Mouse (Mus musculus) T-cell, adult 2 months (primary cell): Measurements from ENCODE around the gene Zscan26.
A peak's percentile ranks its signal among the peaks of the same experiment; 100 is the strongest.
"Not testable (repeated sequence)": the region's sequence is repeated elsewhere in the genome, so short reads cannot be mapped to it uniquely, and the experiment has no call there.

Experiments used
- DNase-seq: peaks from one replicate; pipeline ENCODE4 v3.0.0; 2022; ENCODE audit warnings: low spot score

Zscan26 gene

GRCm38 (mm10) chr13:21453449-21453848 lies at the start of gene Zscan26:
Zscan26 (minus strand) TSS chr13:21453730.
- DNase-seq: peak; percentile 70

- DNase-seq: no peak
These were observed 48.8 kb upstream of the Zscan26 start for GRCm38 (mm10) chr13:21502296-21502695.

- DNase-seq: not testable (repeated sequence)
These were observed 47.7 kb upstream of the Zscan26 start, which contains the start of gene Gm11273 for GRCm38 (mm10) chr13:21501182-21501581. Gm11273 (minus strand) TSS chr13:21501418.

GRCm38 (mm10) chr13:21495080-21495479 lies 41.5 kb upstream of the Zscan26 start, which contains the start of gene AK157302:
AK157302 (plus strand) TSS chr13:21495223.
- DNase-seq: peak; percentile 6

DNA sequence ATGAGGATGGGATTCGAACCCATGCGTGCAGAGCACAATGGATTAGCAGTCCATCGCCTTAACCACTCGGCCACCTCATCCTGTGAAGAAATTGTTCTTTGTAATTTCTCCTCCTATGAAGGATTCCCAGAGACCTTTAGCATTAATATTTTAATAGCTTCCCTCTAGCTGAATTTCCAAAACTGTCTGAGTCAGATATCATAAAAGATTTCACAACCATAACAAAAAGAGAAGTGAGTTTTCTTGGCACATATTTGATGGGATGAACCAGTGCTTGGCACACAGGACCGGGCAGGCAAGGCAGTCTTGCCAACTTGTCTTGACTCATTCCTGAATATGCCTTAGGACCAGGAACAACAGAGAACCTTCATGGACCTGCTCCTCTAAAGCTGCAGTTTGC lies 39.3 kb upstream of the Zscan26 start:
- DNase-seq: no peak

DNA sequence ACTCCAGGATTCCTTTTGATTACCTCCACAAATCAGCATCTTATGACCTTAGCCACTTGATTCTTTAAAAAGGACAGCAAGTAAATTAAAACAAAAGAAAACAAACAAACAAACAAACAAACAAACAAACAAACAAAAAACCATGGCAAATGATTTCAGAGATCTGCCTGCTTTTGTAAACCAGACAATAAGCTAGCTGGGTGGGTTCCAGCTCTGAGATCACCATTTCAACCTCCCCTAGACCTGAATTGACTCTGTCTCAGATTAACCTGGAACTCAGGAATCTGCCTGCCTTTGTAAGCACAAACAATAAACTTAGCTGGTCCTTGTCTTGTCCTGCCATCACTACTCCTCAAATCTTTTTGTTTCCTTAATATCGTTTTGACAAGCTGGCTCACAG lies 33.4 kb upstream of the Zscan26 start:
- DNase-seq: no peak

- DNase-seq: not testable (repeated sequence)
These were observed 25.5 kb upstream of the Zscan26 start, which contains the start of the genes Zkscan4 and Gm10065 for GRCm38 (mm10) chr13:21478759-21479670. Zkscan4 (plus strand) TSS chr13:21478907. Gm10065 (minus strand) TSS chr13:21479441.

DNA sequence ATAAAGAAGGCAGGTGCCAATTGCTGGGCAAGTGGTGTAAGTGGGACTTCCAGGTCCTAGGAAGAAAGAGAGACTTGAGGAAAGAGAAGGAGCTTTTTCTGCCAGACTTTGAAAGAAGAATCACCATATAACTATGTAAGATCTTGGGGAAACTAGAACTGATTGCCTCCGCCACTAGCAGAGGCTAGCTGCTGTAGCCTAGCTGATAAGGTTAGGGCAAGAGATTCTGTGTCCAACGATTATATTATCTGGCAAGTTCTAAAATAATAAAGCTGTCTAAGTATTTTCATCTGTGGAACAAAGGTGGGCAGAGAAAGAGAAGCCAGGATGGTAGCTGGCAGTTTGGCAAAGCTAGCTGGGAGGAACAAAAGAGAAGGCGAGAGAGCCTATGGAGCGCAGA lies 18.9 kb upstream of the Zscan26 start:
- DNase-seq: no peak

GRCm38 (mm10) chr13:21469097-21469496 lies 15.6 kb upstream of the Zscan26 start:
- no peak for DNase-seq

- peak; percentile 42 for DNase-seq
These were observed 14.8 kb upstream of the Zscan26 start, which contains the start of gene Nkapl for GRCm38 (mm10) chr13:21468061-21469019. Nkapl (minus strand) TSS chr13:21468509.

- DNase-seq: no peak
These were observed 13.8 kb upstream of the Zscan26 start for GRCm38 (mm10) chr13:21467336-21467735.

GRCm38 (mm10) chr13:21462516-21462915 lies 9.0 kb upstream of the Zscan26 start:
- DNase-seq: not testable (repeated sequence)

- no peak for DNase-seq
These were observed 2.8 kb upstream of the Zscan26 start for GRCm38 (mm10) chr13:21456347-21456746.

- no peak for DNase-seq
These were observed 603 bp upstream of the Zscan26 start for GRCm38 (mm10) chr13:21454133-21454532.

DNA sequence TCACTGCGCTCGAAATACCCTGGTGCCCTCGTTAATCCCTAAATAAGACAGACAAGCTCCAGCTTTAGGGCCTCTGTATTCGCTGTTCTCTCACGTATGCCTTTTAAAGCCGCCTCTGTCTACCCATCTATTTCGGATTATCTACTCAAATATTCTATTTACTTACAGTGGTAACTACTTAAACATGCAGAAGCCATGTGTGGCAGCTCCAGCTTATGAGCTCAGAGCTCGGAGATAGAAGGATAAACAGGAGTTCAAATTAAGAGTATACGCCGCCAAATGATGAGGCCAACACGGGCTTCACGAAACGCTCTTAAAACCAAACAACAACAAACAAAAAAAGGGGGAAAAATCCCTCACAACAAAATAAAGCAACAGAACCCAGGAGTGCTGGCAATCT lies 488 bp downstream of the Zscan26 start:
- DNase-seq: no peak

DNA sequence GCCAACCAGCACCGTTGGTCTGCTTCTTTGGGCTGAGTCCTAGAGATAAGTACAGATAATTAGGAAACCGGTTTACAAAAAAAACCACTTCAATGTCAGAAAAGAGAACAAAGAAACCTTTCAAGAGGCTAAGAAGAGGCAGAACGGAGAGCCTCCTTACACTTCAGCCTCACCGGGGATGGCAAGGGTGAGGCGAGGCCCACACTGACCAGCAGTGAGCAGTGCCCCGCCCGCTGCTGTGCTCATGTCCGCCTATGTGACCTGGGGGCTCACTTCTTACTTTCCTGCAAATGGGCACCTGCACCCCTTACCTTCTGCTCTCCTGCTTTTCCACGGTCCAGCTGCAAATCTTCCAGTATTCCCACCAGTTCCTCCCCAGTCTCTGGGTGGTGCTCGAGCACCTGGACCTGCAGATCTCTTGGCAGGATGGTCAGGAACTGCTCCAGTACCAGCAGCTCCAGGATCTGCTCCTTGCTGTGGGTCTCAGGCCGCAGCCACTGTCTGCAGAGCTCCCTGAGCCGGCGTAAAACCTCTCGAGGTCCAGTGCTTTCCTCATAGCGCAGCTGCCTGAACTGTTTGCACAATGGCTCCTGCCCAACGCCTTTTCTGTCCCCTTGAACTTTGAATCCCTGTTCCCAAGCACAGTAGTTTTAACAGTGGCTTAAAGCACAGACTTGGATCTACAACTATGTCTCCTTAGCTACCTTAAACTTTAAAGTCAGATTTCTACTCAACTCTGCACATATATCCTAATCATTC lies 5.5 kb downstream of the Zscan26 start:
- DNase-seq: no peak

GRCm38 (mm10) chr13:21446796-21447195 lies 6.7 kb downstream of the Zscan26 start:
- no peak for DNase-seq

GRCm38 (mm10) chr13:21441207-21441572 lies 12.3 kb downstream of the Zscan26 start:
- no peak for DNase-seq

- peak; percentile 60 for DNase-seq
These were observed 12.9 kb downstream of the Zscan26 start, which contains the start of gene Pgbd1 for GRCm38 (mm10) chr13:21440503-21441206. Pgbd1 (minus strand) TSS chr13:21441058.

DNA sequence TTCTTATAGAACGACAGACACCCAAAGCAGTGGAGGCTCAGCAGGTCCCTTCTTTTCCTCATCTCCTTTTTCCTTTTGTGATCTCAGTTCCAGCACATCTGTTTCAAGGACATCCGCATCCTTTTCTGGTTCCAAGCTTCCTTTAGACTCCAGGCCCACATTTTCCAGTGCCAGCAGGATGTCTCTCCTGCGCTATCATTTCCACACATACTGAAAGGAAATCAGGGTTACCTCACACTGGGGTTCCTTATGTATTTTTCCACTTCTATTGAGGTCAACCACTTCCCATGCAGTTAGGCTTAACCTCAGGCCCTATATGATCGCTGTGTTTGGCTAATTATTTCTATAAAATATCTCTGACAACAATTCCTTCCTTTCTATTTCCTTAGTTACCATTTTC lies 18.1 kb downstream of the Zscan26 start:
- no peak for DNase-seq

DNA sequence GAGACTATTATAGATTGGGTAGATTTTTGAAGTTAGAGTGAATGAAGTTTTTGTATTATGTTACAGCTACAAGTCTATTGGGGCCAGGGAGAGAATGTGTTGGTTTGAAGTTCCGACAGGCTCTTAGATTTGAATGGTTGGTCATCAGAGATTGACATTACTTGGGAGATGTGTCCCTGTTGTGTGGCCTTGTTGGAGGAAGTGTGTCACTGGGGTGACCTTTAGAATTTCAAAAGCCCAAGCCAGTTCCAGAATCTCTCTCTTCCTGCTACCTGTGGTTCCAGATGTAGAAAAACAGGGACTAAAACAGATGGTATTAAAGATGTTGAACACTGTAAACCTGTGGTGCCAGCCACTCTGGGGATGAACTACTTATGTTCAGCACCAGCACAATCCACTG lies 25.9 kb downstream of the Zscan26 start:
- no peak for DNase-seq
